Mouse (Mus musculus) neural tube, embryonic 15.5 days (tissue): ENCODE data around the gene Prss35. TPM values are rescaled to one million over a fixed set of nuclear protein-coding genes. Genes with fewer than 3 reads are reported as not detected.

Source experiments
- ATAC-seq: fragments of 200-750 bp; cut with Nextera tagmentation; 2 replicates; pipeline ENCODE4 v1.8.0; 2017; ENCODE audit warnings: mild to moderate bottlenecking, moderate TSS enrichment, moderate library complexity; ENCODE audit not compliant: low FRiP score
- H3K27ac ChIP-seq: fragments of 300-500 bp; sonication (generic); replicated peaks from 2 replicates; pipeline ENCODE4 v1.5.1; 2015; ENCODE audit warnings: mild to moderate bottlenecking, inconsistent platforms
- H3K27me3 ChIP-seq: fragments of 300-500 bp; sonication (generic); replicated peaks from 2 replicates; pipeline ENCODE4 v1.6.1; 2015; ENCODE audit warnings: inconsistent platforms
- H3K36me3 ChIP-seq: fragments of 300-500 bp; sonication (generic); 2 replicates; pipeline ENCODE4 v1.6.1; 2015; ENCODE audit warnings: inconsistent platforms
- H3K4me1 ChIP-seq: fragments of 300-500 bp; sonication (generic); 2 replicates; pipeline ENCODE4 v1.6.1; 2015; ENCODE audit warnings: inconsistent platforms
- H3K4me2 ChIP-seq: fragments of 300-500 bp; sonication (generic); 2 replicates; pipeline ENCODE4 v1.6.1; 2015; ENCODE audit warnings: inconsistent platforms, mild to moderate bottlenecking, moderate library complexity
- H3K4me3 ChIP-seq: fragments of 300-500 bp; sonication (generic); replicated peaks from 2 replicates; pipeline ENCODE4 v1.5.1; 2015; ENCODE audit warnings: mild to moderate bottlenecking, inconsistent platforms
- H3K9ac ChIP-seq: fragments of 300-500 bp; sonication (generic); replicated peaks from 2 replicates; pipeline ENCODE4 v1.6.1; 2015; ENCODE audit warnings: mild to moderate bottlenecking, inconsistent platforms
- H3K9me3 ChIP-seq: fragments of 300-500 bp; sonication (generic); replicated peaks from 2 replicates; pipeline ENCODE4 v1.6.1; 2016; ENCODE audit warnings: inconsistent platforms
- WGBS: fragments of 180-500 bp; shearing (Covaris S2); methylation state at CpG from one replicate; pipeline ENCODE4 v1.1.7; 2015; ENCODE audit warnings: mixed read lengths; 5-methylcytosine and 5-hydroxymethylcytosine counted together
- polyA plus RNA-seq: library from polyadenylated mRNA; unstranded; fragments of >200 nt; fragmentation: Nextera tagmentation; extraction: Ambion mirVana; gene quantifications from 2 replicates; pipeline ENCODE4 v1.2.1, GENCODE M21; 2015

The Prss35 gene
- polyA plus RNA-seq, 1 experiment from 2014 or later: 11.0 TPM

DNA sequence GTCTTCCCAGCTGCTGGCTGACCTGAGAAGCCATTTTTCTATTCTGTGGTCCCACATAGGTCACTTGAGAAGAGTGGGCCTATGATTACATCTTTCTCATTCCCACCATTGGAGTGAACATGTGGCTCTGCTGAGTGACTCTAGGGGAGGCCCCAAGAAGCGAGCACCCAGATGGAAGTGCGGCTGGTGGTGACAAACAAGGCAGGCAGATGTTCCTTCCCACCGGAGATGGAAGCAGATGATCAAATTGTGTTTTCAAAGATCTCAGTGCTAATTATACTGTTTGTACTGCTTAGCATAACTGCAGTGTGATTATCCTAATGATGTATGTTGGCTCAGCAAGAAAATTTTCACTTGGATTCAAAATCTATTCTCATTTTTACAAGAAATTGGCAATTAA, 29.4 kb upstream of the Prss35 start:
- ATAC-seq: no peak
- WGBS: 85% methylated on average over 3 of the region's 3 CpGs
- Histone ChIP-seq H3K9ac (no peak overlapping the region), H3K4me3 (no peak overlapping the region), H3K36me3 (no peaks in the 10 kb centered on the region), H3K9me3 (no peaks in the 10 kb centered on the region), H3K4me1 (no peaks in the 10 kb centered on the region), H3K27me3 (no peaks in the 10 kb centered on the region), H3K27ac (no peak overlapping the region), H3K4me2 (no peak overlapping the region)

DNA sequence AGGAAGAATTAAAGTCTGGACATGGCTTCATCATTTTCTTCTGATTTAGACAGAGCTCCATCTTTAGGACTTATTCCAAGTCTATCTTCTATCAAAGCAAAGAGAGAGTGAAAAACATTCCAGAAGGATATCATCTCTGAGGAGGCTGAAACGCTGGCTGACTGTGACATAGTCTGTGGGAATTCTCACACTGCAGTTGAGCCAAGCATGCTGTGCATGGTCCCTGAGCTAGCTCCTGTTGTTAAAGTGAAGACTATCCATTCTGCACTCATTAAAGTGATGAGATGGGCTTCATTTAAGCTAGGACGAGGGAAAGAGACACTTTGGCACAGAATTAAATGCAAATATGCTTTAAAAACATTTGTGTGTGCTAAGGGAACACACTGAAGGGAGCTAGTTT, 26.9 kb upstream of the Prss35 start:
- no peak for ATAC-seq
- 50% methylated on average over 2 of the region's 2 CpGs for WGBS
- H3K27ac ChIP-seq: no peak overlapping the region
- H3K9me3 ChIP-seq: no peaks in the 10 kb centered on the region
- H3K4me1 ChIP-seq: no peaks in the 10 kb centered on the region
- no peaks in the 10 kb centered on the region for H3K36me3 ChIP-seq
- no peaks in the 10 kb centered on the region for H3K27me3 ChIP-seq
- H3K9ac ChIP-seq: no peak overlapping the region
- no peak overlapping the region for H3K4me3 ChIP-seq
- H3K4me2 ChIP-seq: no peak overlapping the region

DNA sequence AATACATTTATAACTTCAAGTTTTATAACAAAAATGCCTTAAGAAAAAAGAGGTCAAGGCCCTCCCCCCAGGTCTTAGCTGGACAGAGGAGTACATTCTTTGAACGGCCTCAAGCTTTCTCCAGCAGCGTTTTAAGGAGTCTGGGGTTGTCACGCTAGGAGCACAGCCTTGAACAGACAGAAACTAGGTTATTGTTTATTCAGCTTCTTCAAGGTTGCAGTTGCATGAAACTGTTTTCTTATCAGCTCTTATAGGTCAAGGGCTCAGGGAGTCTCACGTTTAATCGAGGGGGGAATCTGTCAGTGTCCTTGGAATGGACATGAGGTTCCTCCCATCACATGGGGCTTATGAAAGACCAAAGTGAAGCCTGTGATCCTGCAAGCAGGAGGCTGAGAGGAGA, 26.3 kb upstream of the Prss35 start:
- Histone ChIP-seq H3K4me2 (no peak overlapping the region), H3K36me3 (no peaks in the 10 kb centered on the region), H3K4me3 (no peak overlapping the region), H3K27ac (no peak overlapping the region), H3K9me3 (no peaks in the 10 kb centered on the region), H3K27me3 (no peaks in the 10 kb centered on the region), H3K9ac (no peak overlapping the region), H3K4me1 (no peaks in the 10 kb centered on the region)
- WGBS: 77% methylated on average over 5 of the region's 5 CpGs
- no peak for ATAC-seq

DNA sequence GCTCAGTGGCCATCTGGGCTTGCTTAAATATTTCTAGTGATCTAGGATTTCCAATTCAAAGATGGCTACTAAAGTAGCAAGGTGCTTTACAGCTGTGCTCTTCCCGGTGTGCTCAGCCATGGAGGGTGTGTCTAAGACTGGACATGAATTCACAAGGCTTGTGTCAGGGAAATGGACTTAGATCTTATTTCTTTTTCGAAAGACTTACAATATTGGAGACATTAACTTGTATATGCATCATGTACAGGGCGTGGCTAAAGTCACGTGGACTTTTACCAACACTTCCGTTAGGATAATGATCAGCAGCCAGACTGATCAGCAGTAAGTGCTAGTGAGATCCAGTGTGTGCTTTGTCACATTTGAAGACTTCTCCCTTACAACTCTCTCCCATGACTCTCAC, 23.2 kb upstream of the Prss35 start:
- H3K27me3 ChIP-seq: no peaks in the 10 kb centered on the region
- no peak overlapping the region for H3K27ac ChIP-seq
- no peaks in the 10 kb centered on the region for H3K4me1 ChIP-seq
- H3K4me2 ChIP-seq: no peak overlapping the region
- 91% methylated on average over 5 of the region's 5 CpGs for WGBS
- no peaks in the 10 kb centered on the region for H3K36me3 ChIP-seq
- no peak for ATAC-seq
- no peak overlapping the region for H3K9ac ChIP-seq
- no peaks in the 10 kb centered on the region for H3K9me3 ChIP-seq
- H3K4me3 ChIP-seq: no peak overlapping the region

DNA sequence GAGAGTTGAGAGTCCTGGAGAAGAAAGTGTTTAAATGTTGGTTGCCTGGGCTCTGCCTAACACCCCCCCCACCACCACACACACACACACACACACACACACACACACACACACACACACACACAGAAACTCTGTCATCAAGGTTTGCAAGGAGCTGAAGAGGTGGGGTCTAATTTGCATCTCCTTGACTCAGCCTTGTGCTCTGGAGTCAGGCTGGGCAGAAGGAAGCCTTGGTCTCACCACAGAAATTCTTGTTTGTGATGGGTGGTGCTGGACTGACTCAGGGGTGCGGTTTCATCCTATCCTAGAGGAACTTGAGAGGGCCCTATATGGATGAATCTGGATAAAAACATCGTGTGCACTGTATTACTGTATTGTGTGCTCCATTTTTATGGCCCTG, 22.7 kb upstream of the Prss35 start:
- WGBS: 71% methylated on average over 2 of the region's 2 CpGs
- Histone ChIP-seq H3K4me3 (no peak overlapping the region), H3K27me3 (no peaks in the 10 kb centered on the region), H3K4me1 (no peaks in the 10 kb centered on the region; the same call in 1 of the 2 replicates), H3K9ac (no peak overlapping the region), H3K4me2 (no peak overlapping the region), H3K27ac (no peak overlapping the region), H3K36me3 (no peaks in the 10 kb centered on the region), H3K9me3 (no peaks in the 10 kb centered on the region)
- no peak for ATAC-seq

DNA sequence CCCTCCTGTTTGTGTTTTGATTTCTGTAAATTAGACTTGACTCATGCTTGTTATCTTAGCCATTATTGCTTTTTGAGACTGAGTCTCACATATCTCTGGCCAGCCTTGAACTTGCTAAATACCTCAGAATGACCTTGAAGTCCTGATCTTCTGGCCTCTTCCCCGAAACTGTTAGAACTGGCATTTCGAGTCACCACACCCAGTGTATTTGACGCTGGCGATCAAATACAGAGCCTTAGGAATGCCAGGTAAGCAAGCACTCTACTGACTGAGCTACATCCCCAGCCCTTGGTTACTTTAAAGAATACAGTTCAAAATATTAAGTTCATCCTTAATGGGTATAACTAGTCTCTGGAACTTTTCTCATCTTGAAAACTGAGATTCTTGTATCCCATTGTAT, 18.4 kb upstream of the Prss35 start:
- Histone ChIP-seq H3K27ac (no peak overlapping the region), H3K27me3 (no peaks in the 10 kb centered on the region)

DNA sequence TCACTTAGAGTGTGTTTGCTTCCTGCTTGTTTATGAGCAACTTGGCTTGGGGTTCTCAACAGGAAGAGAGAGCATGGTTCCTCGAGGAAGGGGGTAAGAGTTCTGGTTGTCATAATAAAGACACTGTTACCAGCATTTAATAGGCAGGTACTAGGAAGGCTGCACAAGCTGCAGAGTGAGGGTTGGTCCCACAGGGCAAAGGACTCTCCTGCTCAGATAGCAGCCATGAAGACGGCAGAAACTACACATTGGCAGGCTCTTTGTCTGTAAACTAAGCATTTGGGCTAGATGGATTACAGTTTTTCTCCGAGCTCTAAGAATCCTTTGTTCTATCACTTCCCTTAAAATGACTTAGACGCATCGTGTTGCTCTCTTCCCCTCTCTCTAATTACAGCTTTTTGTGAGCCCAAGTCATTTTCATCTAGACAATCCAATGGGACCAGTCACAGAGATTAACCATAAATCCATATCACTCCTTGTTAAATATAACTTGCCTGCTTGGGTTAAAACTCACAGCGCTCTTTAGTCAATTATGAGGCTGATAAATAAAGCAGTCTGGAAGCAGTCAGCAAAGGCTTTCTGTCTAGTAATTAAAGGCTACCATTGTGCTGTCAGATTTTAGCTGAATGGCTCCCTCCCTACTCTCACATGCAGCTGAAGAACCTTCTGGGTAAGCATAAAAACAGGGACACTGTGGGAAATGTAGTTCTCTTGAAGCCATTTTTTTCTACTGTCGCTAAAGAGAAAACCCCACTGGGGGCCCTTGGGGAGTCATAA, 17.7 kb upstream of the Prss35 start:
- Histone ChIP-seq H3K36me3 (no peaks in the 10 kb centered on the region), H3K4me3 (no peak overlapping the region), H3K4me2 (0 out of 2 replicates have a peak overlapping the region, but pooled peaks have one; percentile 19), H3K27ac (peak overlapping the region; percentile 58), H3K9ac (no peak overlapping the region), H3K27me3 (no peaks in the 10 kb centered on the region), H3K4me1 (peaks cover 2% of the 10 kb centered on the region; the same call in 1 of the 2 replicates), H3K9me3 (no peaks in the 10 kb centered on the region)
- 32% methylated on average over 7 of the region's 7 CpGs for WGBS
- peak; percentile 84 for ATAC-seq

More for the DNA sequence above, 18.4 kb upstream of the Prss35 start:
- no peak overlapping the region for H3K9ac ChIP-seq
- no peaks in the 10 kb centered on the region for H3K9me3 ChIP-seq
- H3K4me2 ChIP-seq: no peak overlapping the region
- peaks cover 2% of the 10 kb centered on the region; the same call in 1 of the 2 replicates for H3K4me1 ChIP-seq
- no peaks in the 10 kb centered on the region for H3K36me3 ChIP-seq
- H3K4me3 ChIP-seq: no peak overlapping the region
- ATAC-seq: no peak
- WGBS: 92% methylated on average over 4 of the region's 4 CpGs

DNA sequence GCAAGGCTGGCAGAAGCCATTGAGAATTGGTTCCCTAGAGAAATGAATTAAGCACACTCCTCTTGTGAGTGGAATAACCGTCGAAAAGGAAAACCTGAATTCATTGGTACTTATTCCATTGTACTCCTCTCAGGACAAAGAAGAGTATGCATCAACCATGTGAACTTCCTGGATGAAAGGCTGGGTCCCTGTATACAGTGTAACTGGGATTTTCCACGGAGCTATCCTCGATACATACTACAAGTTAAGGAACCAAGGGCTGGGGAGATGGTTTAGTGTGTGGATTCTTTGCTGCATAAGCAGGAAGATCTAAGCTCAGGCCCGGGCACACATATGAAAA, 17.1 kb upstream of the Prss35 start:
- ATAC-seq: peak; percentile 41; the same call in 1 of the 2 replicates
- Histone ChIP-seq H3K4me1 (peaks cover 2% of the 10 kb centered on the region; the same call in 1 of the 2 replicates), H3K27ac (peak overlapping the region; percentile 58), H3K4me2 (no peak overlapping the region), H3K9ac (no peak overlapping the region), H3K36me3 (no peaks in the 10 kb centered on the region), H3K27me3 (no peaks in the 10 kb centered on the region), H3K4me3 (no peak overlapping the region), H3K9me3 (no peaks in the 10 kb centered on the region)
- WGBS: 72% methylated on average over 5 of the region's 5 CpGs

DNA sequence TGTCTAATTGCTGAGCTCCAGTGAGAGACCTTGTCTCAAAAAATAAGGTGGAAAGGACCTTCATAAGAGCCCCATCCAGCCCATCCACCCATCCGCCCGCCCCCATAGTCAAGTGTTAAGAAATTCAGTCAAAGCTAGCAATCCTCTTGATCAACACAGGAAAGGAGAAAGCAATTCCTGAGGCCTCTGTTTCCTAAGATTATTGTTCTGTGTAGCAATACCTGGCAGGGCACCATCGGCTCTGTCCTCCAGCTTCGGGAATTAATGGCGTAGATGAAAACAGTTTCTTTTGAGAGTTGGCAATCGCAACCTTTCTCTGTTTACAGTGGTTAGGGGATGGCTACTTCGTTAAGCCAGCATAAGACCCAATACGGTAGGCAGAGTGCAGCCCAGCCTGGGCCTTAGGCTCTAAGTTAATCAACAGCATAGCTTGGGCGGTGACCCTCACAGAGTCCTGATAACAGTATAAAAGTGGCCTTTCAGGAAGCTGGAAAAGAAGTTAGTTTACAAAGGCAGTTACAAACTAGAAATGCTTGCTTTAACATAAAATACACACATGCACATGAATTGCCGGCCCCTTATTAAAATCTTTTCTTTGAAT, 15.1 kb upstream of the Prss35 start:
- H3K27ac ChIP-seq: no peak overlapping the region
- H3K4me2 ChIP-seq: no peak overlapping the region
- no peaks in the 10 kb centered on the region for H3K27me3 ChIP-seq
- no peaks in the 10 kb centered on the region for H3K9me3 ChIP-seq
- no peak overlapping the region for H3K9ac ChIP-seq
- H3K4me1 ChIP-seq: peaks cover 2% of the 10 kb centered on the region; the same call in 1 of the 2 replicates
- WGBS: 91% methylated on average over 10 of the region's 10 CpGs
- ATAC-seq: no peak
- no peaks in the 10 kb centered on the region for H3K36me3 ChIP-seq
- H3K4me3 ChIP-seq: no peak overlapping the region

DNA sequence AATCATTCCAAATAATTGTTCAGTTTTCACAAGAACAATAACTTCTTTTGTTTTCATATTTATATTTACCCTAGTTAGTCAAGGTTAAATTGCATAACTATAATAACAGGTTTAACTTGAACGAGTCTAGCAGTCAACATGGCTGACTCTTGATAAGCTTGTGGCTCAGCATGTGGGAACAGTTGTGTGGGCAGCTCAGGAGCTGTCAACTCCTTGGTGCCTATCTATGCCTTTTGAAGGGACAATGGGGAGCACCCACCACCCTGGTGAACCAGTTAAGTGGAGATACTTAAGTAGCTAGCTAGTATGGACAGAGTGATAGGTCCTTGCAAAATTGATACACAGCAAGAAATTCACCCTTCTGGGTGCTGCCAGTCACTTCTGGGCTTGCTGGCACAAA, 14.4 kb upstream of the Prss35 start:
- no peak overlapping the region for H3K27ac ChIP-seq
- H3K36me3 ChIP-seq: no peaks in the 10 kb centered on the region
- no peak overlapping the region for H3K4me3 ChIP-seq
- H3K27me3 ChIP-seq: no peaks in the 10 kb centered on the region
- 78% methylated on average over 1 of the region's 1 CpGs for WGBS
- no peak overlapping the region for H3K4me2 ChIP-seq
- peaks cover 2% of the 10 kb centered on the region; the same call in 1 of the 2 replicates for H3K4me1 ChIP-seq
- no peak overlapping the region for H3K9ac ChIP-seq
- H3K9me3 ChIP-seq: no peaks in the 10 kb centered on the region
- no peak for ATAC-seq

DNA sequence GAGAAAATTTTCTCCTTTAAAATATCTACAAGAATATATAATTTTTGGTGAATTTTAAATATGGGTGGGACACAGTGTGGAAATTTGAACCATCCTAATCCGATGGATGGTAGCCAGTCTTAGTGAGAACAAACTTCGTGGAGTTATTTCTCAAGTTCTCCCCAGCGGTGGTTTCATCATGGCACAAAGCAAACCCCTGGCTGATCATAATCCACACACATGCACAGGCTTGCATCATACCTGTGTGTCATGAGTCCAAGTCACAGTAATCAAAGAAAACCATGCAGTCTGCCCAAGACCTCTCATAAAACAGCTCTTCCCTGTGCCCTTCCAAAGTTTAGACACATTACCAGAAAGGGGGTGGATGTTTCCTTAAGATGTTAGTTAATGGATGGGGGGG, 13.6 kb upstream of the Prss35 start:
- 94% methylated on average over 3 of the region's 3 CpGs for WGBS
- Histone ChIP-seq H3K27ac (no peak overlapping the region), H3K36me3 (no peaks in the 10 kb centered on the region), H3K4me3 (no peak overlapping the region), H3K9ac (no peak overlapping the region), H3K4me2 (no peak overlapping the region), H3K27me3 (no peaks in the 10 kb centered on the region), H3K9me3 (no peaks in the 10 kb centered on the region), H3K4me1 (peaks cover 2% of the 10 kb centered on the region; the same call in 1 of the 2 replicates)
- no peak for ATAC-seq

DNA sequence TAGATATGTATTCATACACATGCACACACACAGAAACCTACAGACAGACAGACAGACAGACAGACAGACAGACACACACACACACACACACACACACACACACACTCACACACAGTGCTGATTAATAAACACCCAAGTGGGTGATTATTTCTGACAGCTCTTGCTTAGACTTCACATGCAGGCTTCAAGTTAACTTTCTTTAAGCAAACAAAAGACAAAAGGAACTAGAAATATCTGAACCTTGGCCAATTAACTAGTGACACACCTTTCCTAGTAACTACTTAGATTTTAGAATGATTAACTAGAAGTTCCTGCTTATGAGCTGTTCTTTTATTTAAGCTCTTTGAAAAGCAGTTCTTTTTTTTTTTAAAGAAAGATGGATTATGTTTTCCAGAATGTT, 9.1 kb upstream of the Prss35 start:
- H3K9me3 ChIP-seq: no peaks in the 10 kb centered on the region
- no peaks in the 10 kb centered on the region for H3K4me1 ChIP-seq
- no peak overlapping the region for H3K4me3 ChIP-seq
- H3K27me3 ChIP-seq: no peaks in the 10 kb centered on the region
- no peaks in the 10 kb centered on the region for H3K36me3 ChIP-seq
- ATAC-seq: no peak
- H3K9ac ChIP-seq: no peak overlapping the region
- no peak overlapping the region for H3K27ac ChIP-seq
- no peak overlapping the region for H3K4me2 ChIP-seq
